Mouse (Mus musculus): ENCODE data around the gene Gemin6.
"Not testable (repeated sequence)": the region's sequence is repeated elsewhere in the genome, so short reads cannot be mapped to it uniquely, and the experiment has no call there.

The Gemin6 gene

GRCm38 (mm10) chr17:80233844-80234243 lies 9.6 kb downstream of the Gemin6 start:
- no peak for DNase-seq (ENCODE audit: low read depth in 2 of 2, low spot score in 2 of 2)

- no peak for DNase-seq (ENCODE audit: low read depth in 2 of 2, low spot score in 2 of 2)
Observed at GRCm38 (mm10) chr17:80234376-80234775, 10.1 kb downstream of the Gemin6 start.

GRCm38 (mm10) chr17:80235477-80235876 lies 11.2 kb downstream of the Gemin6 start:
- no peak for DNase-seq (ENCODE audit: low read depth in 2 of 2, low spot score in 2 of 2)

- DNase-seq (ENCODE audit: low read depth in 2 of 2, low spot score in 2 of 2) = no peak
Observed at GRCm38 (mm10) chr17:80236805-80237204, 12.6 kb downstream of the Gemin6 start.

GRCm38 (mm10) chr17:80237475-80237874 lies 13.2 kb downstream of the Gemin6 start:
- DNase-seq (ENCODE audit: low read depth in 2 of 2, low spot score in 2 of 2) = no peak

GRCm38 (mm10) chr17:80241594-80241993 lies 17.4 kb downstream of the Gemin6 start:
- no peak for DNase-seq (ENCODE audit: low read depth in 2 of 2, low spot score in 2 of 2)

GRCm38 (mm10) chr17:80243116-80243515 lies 18.9 kb downstream of the Gemin6 start:
- DNase-seq (ENCODE audit: low read depth in 2 of 2, low spot score in 2 of 2) = no peak

GRCm38 (mm10) chr17:80252757-80253525 lies 28.7 kb downstream of the Gemin6 start:
- DNase-seq (ENCODE audit: low read depth in 2 of 2, low spot score in 2 of 2) = no peak

- DNase-seq (ENCODE audit: low read depth in 2 of 2, low spot score in 2 of 2) = no peak
Observed at GRCm38 (mm10) chr17:80254421-80254820, 30.2 kb downstream of the Gemin6 start.

GRCm38 (mm10) chr17:80255208-80255607 lies 31.0 kb downstream of the Gemin6 start:
- DNase-seq (ENCODE audit: low read depth in 2 of 2, low spot score in 2 of 2) = no peak

- DNase-seq (ENCODE audit: low read depth in 2 of 2, low spot score in 2 of 2) = no peak
Observed at GRCm38 (mm10) chr17:80267065-80267464, 42.8 kb downstream of the Gemin6 start.

GRCm38 (mm10) chr17:80268151-80268550 lies 43.9 kb downstream of the Gemin6 start:
- DNase-seq (ENCODE audit: low read depth in 2 of 2, low spot score in 2 of 2) = no peak

- DNase-seq (ENCODE audit: low read depth in 2 of 2, low spot score in 2 of 2) = not testable (repeated sequence)
Observed at GRCm38 (mm10) chr17:80270622-80271021, 46.4 kb downstream of the Gemin6 start.

All from CD8-positive naive resting alpha-beta T cell, adult 2 months (primary cell).